ENCODE assay signal across 19 mouse cellular contexts in the genomic region with DNA sequence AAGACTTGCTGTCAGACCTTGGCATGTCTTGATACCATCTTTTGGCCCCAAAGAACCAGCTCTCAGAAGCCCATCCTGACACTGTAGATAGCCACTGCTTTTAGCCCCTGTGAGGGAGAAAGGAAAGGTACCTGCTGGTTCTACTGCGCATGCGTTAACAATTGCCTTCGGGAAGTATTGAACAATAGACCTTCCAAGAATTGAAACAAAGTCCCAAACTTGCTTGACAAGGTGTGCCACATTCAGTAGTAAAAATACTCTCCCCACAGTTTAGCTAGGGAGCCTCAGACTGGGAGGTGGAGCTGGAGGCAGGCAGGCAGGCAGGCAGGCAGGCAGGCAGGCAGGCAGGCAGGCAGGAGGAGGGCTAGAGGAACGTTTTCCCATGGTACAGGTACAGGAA.
"Had no signal": no experiment of that assay in that cellular context is flagged by ENCODE, and none has a peak within 500 bp of the region (broad histone marks: within the 10 kb centered on the region; RNA-seq: fewer than 3 reads in every experiment).

No protein-coding gene starts in this region.

- H3K9me3 ChIP-seq: limb, embryonic 13.5 days; liver, embryonic 12.5 days; liver, embryonic 15.5 days; midbrain, embryonic 12.5 days; midbrain, embryonic 15.5 days; neural tube, embryonic 12.5 days; neural tube, embryonic 15.5 days; stomach, embryonic 15.5 days had no signal

- H3K4me3 ChIP-seq: limb, embryonic 13.5 days; liver, embryonic 12.5 days; liver, embryonic 15.5 days; midbrain, embryonic 12.5 days; midbrain, embryonic 15.5 days; neural tube, embryonic 12.5 days; neural tube, embryonic 15.5 days; stomach, embryonic 15.5 days had no signal

- H3K27ac ChIP-seq: kidney, postnatal 0 days; macrophage; midbrain, embryonic 12.5 days; midbrain, embryonic 15.5 days; neural tube, embryonic 12.5 days; neural tube, embryonic 15.5 days; stomach, embryonic 15.5 days had no signal

- ATAC-seq: midbrain, embryonic 15.5 days had no signal

- H3K36me3 ChIP-seq: liver, embryonic 12.5 days; liver, embryonic 15.5 days; midbrain, embryonic 12.5 days had no signal

- DNase-seq: kidney, adult 2 months; kidney, postnatal 25 days; left cerebral cortex, postnatal 4 days; lung, adult 2 months; right cerebral cortex, adult 18-20 months; right cerebral cortex, postnatal 14 days; right cerebral cortex, postnatal 4 days; thymus, adult 18-20 months; thymus, postnatal 36 days had no signal

- H3K9ac ChIP-seq: limb, embryonic 13.5 days; liver, embryonic 12.5 days; liver, embryonic 15.5 days; midbrain, embryonic 12.5 days; midbrain, embryonic 15.5 days; neural tube, embryonic 12.5 days; neural tube, embryonic 15.5 days; stomach, embryonic 15.5 days had no signal

- H3K4me2 ChIP-seq: limb, embryonic 13.5 days; midbrain, embryonic 12.5 days; midbrain, embryonic 15.5 days; neural tube, embryonic 12.5 days; neural tube, embryonic 15.5 days; stomach, embryonic 15.5 days had no signal

- H3K4me1 ChIP-seq: midbrain, embryonic 15.5 days had no signal

- H3K27me3 ChIP-seq: limb, embryonic 13.5 days; liver, embryonic 12.5 days; liver, embryonic 15.5 days; neural tube, embryonic 12.5 days; neural tube, embryonic 15.5 days; stomach, embryonic 15.5 days had no signal
